Mouse (Mus musculus) midbrain, embryonic 10.5 days (tissue): ENCODE measurements around the gene Atg4c. TPM values are rescaled to one million over a fixed set of nuclear protein-coding genes. Genes with fewer than 3 reads are reported as not detected.

Experiments
- DNase-seq: peaks from one replicate; pipeline ENCODE4 v3.0.0-alpha.2; 2017; ENCODE audit warnings: low spot score
- H3K27ac ChIP-seq: fragments of 300-500 bp; sonication (generic); replicated peaks from 2 replicates; pipeline ENCODE4 v1.5.1; 2016; ENCODE audit warnings: mild to moderate bottlenecking
- H3K27me3 ChIP-seq: fragments of 300-500 bp; sonication (generic); 2 replicates; pipeline ENCODE4 v1.6.1; 2016; ENCODE audit warnings: low read depth, mild to moderate bottlenecking; ENCODE audit not compliant: poor library complexity, severe bottlenecking
- H3K36me3 ChIP-seq: fragments of 300-500 bp; sonication (generic); 2 replicates; pipeline ENCODE4 v1.6.1; 2016; ENCODE audit warnings: mild to moderate bottlenecking, moderate library complexity
- H3K4me1 ChIP-seq: fragments of 300-500 bp; sonication (generic); 2 replicates; pipeline ENCODE4 v1.6.1; 2016
- H3K4me3 ChIP-seq: fragments of 300-500 bp; sonication (generic); 2 replicates; pipeline ENCODE4 v1.5.1; 2016; ENCODE audit warnings: mild to moderate bottlenecking, moderate library complexity
- H3K9me3 ChIP-seq: fragments of 300-500 bp; sonication (generic); replicated peaks from 2 replicates; pipeline ENCODE4 v1.6.1; 2016; ENCODE audit warnings: mild to moderate bottlenecking
- WGBS: fragments of 180-500 bp; shearing (Covaris S2); methylation state at CpG from one replicate; pipeline ENCODE4 v1.1.7; 2016; 5-methylcytosine and 5-hydroxymethylcytosine counted together
- polyA plus RNA-seq: library from polyadenylated mRNA; unstranded; fragments of >200 nt; fragmentation: Nextera tagmentation; extraction: Ambion mirVana; gene quantifications from 2 replicates; pipeline ENCODE4 v1.2.1, GENCODE M21; 2016

Atg4c gene
- polyA plus RNA-seq, 1 experiment from 2014 or later, result 11.6 TPM

DNA sequence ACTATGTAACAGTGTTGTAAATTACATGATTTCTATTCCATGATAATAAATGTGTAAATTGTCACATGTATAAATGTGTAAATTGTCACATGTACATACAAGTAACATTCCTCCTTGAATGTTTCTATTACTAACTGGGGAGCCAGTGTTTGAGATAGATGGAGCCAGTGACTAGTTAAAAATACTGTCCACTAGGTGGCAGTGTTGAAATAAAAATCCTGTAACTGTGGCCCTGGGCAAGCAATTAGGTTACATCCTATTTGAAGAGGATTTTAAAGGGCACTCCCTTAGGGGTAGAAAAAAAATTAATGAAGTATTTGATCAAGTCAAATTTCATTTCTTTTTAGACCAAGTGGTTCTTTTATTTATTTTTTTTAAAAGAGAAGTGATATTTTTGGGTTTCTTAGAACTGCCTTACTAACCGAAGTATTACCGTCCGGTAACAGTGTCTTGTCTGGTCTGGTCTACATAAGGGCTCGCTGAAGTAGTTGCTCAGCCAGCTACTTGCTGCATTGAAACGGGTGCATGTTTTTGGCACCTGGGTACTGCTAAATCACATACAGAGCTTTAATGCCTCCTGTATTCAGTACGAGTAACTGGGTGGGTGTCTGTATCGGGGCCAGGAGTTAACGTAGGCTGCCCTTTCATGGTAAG is 41.6 kb downstream of the Atg4c start:
- Histone ChIP-seq H3K4me1 (no peaks in the 10 kb centered on the region), H3K27me3 (no peaks in the 10 kb centered on the region), H3K36me3 (peaks cover 20% of the 10 kb centered on the region), H3K27ac (no peak overlapping the region), H3K4me3 (no peak overlapping the region), H3K9me3 (no peaks in the 10 kb centered on the region; the same call in 1 of the 2 replicates)
- WGBS, result 92% methylated on average over 8 of the region's 8 CpGs
- DNase-seq, result no peak

DNA sequence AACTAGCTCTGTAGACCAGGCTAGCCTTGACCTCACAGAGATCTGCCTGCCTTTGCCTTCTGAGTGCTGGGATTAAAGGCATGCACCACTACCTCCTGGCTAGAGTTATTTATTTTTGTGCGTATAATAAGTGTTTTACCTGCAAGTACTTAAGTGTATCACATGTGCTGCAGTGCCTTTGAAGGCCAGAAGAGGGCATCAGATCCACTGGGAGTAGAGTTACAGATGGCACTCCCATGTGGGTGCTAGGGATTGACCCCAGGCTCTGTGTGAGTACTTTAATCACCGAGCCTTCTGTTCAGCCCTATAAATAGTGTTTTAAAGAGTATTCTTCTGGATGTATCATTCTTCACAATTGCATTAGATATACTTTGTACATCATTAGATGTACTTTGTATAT is 44.6 kb downstream of the Atg4c start:
- 97% methylated on average over 2 of the region's 2 CpGs for WGBS
- H3K27me3 ChIP-seq, result no peaks in the 10 kb centered on the region
- no peaks in the 10 kb centered on the region for H3K4me1 ChIP-seq
- no peaks in the 10 kb centered on the region; the same call in 1 of the 2 replicates for H3K9me3 ChIP-seq
- H3K4me3 ChIP-seq, result no peak overlapping the region
- peaks cover 20% of the 10 kb centered on the region for H3K36me3 ChIP-seq
- H3K27ac ChIP-seq, result no peak overlapping the region
- no peak for DNase-seq

DNA sequence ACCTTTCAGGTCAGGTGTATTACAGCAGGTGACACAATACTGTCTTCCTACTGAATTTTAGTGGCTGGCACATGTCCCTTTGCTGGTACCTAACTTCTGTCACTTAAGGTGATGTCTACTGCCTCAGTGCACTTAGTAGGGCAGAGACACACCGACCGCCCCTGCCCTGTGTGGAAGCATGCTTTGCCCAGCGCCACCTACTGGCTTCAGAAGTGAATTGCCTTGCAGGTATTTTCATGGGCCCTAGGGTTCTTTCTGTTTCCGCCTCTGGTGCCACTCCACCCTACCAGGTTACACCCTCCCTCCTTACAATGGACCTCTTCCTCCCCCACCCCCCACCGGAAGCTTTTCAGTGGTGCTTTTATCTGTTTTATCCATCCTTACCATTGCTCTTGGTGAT is 47.9 kb downstream of the Atg4c start:
- WGBS, result 44% methylated on average over 5 of the region's 5 CpGs
- H3K27me3 ChIP-seq, result no peaks in the 10 kb centered on the region
- no peaks in the 10 kb centered on the region; the same call in 1 of the 2 replicates for H3K9me3 ChIP-seq
- peaks cover 17% of the 10 kb centered on the region for H3K36me3 ChIP-seq
- H3K27ac ChIP-seq, result no peak overlapping the region
- H3K4me3 ChIP-seq, result no peak overlapping the region
- no peak for DNase-seq
- H3K4me1 ChIP-seq, result no peaks in the 10 kb centered on the region

DNA sequence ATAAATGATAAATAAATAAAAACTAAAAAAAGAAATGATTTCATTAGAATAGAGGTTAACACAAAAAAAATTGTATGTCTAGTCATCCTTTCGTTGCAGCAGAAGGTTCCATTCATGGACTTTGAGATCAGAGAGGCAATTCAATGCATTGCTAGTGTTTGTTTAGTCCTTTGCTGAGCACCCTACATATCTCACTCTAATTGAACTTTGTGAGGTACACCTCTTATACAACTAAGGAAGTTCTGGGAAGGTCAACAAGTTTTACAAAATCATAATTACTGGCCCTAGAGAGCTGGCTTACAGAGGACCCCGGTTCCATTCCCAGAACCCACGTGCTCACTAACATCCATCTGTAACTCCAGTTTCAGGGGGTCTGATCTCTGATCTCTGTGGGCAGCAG is 55.6 kb downstream of the Atg4c start:
- 90% methylated on average over 3 of the region's 3 CpGs for WGBS
- H3K9me3 ChIP-seq, result no peaks in the 10 kb centered on the region
- no peaks in the 10 kb centered on the region for H3K36me3 ChIP-seq
- no peak overlapping the region for H3K4me3 ChIP-seq
- H3K27ac ChIP-seq, result no peak overlapping the region
- H3K4me1 ChIP-seq, result no peaks in the 10 kb centered on the region
- H3K27me3 ChIP-seq, result no peaks in the 10 kb centered on the region
- no peak for DNase-seq

DNA sequence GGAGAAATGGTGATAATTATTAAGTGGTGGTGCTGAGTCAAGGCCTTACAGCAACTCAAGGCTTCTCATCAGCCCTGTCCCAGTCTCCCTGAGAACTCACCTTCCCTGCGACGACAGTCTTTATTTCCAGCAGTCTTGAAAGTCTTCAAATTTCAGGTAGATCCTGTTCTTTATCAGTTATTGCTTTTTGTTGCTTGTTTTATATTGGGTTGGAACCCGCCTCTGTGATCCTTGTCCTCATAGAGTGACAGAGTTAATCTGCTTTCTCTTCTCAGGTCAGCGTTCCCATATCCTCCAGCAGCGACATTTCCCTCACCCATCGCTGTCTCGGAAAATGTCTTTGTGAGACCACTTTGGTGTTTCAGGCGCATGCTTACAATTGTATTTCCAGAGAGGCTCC is 56.1 kb downstream of the Atg4c start:
- no peaks in the 10 kb centered on the region for H3K4me1 ChIP-seq
- H3K4me3 ChIP-seq, result no peak overlapping the region
- H3K9me3 ChIP-seq, result no peaks in the 10 kb centered on the region
- no peak overlapping the region for H3K27ac ChIP-seq
- no peak for DNase-seq
- WGBS, result 94% methylated on average over 8 of the region's 8 CpGs
- H3K36me3 ChIP-seq, result 0 out of 2 replicates have a peak, but pooled peaks cover 3% of the 10 kb centered on the region
- no peaks in the 10 kb centered on the region for H3K27me3 ChIP-seq

DNA sequence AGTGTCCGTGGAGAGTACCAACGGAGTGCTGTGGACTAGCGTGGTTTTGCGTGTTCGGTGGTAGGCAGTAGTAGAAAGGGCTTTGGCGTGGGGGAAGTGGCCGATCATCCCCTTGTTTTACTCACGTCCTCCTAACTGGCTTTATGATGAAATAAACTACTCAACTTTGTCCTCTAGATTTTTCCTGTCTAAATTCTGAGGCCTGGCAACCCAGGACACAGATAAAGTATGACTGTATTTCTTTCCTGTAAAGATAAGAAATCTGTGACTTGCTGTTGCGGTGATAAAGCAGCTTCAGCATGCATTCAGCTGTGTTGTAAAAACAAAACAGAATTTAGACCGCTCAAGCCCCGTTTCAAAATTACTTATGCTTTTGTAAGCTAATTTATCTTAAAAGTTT is 59.2 kb downstream of the Atg4c start:
- 93% methylated on average over 11 of the region's 11 CpGs for WGBS
- H3K4me3 ChIP-seq, result no peak overlapping the region
- no peaks in the 10 kb centered on the region for H3K27me3 ChIP-seq
- no peak for DNase-seq
- H3K36me3 ChIP-seq, result 0 out of 2 replicates have a peak, but pooled peaks cover 4% of the 10 kb centered on the region
- H3K9me3 ChIP-seq, result no peaks in the 10 kb centered on the region
- no peak overlapping the region for H3K27ac ChIP-seq
- no peaks in the 10 kb centered on the region for H3K4me1 ChIP-seq

DNA sequence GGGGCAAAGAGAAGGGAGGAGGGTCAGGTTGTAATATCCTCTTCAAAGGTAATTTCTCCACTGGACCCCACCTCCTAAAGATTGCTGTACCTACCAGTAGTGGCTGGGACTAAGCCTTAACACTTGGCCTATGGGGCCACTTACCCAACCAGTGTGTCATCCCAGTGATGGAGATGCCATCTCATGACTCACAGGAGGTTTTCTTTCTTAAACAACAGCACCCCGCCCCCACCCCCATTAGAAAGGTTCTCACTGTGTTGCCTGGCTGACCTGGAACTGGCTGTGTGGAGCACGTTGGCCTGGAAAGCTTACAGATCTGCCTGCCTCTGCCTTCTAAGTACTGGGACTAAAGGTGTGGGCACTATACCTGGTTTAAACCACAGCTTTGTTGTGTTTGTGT is 69.5 kb downstream of the Atg4c start:
- WGBS, result 84% methylated on average over 2 of the region's 2 CpGs
- Histone ChIP-seq H3K4me1 (no peaks in the 10 kb centered on the region), H3K9me3 (no peaks in the 10 kb centered on the region), H3K36me3 (no peaks in the 10 kb centered on the region), H3K4me3 (no peak overlapping the region), H3K27ac (no peak overlapping the region), H3K27me3 (no peaks in the 10 kb centered on the region; the same call in 1 of the 2 replicates)
- DNase-seq, result no peak

DNA sequence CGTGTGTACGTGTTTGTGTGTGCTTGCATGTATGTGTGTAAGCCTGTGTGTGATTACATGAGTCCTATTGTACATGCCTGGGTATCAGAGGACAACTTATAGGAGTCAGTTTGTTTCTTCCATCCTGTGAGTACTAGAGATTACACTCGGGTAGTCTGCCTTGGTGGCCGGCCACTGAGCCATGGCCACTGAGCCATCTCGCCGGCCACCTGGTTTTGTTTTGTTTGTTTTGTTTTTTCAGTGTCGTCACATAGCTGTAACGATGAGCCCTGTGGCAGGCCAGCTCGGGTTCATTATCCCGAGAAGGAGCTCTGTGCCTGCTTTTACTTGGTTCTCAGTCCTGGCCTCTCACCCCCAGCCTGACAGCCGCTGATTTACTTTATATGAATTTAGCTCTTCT is 69.9 kb downstream of the Atg4c start:
- H3K36me3 ChIP-seq, result 0 out of 2 replicates have a peak, but pooled peaks cover 3% of the 10 kb centered on the region
- no peak overlapping the region for H3K27ac ChIP-seq
- no peaks in the 10 kb centered on the region; the same call in 1 of the 2 replicates for H3K27me3 ChIP-seq
- no peaks in the 10 kb centered on the region for H3K4me1 ChIP-seq
- H3K9me3 ChIP-seq, result no peaks in the 10 kb centered on the region
- WGBS, result 64% methylated on average over 11 of the region's 11 CpGs
- H3K4me3 ChIP-seq, result no peak overlapping the region
- DNase-seq, result no peak

DNA sequence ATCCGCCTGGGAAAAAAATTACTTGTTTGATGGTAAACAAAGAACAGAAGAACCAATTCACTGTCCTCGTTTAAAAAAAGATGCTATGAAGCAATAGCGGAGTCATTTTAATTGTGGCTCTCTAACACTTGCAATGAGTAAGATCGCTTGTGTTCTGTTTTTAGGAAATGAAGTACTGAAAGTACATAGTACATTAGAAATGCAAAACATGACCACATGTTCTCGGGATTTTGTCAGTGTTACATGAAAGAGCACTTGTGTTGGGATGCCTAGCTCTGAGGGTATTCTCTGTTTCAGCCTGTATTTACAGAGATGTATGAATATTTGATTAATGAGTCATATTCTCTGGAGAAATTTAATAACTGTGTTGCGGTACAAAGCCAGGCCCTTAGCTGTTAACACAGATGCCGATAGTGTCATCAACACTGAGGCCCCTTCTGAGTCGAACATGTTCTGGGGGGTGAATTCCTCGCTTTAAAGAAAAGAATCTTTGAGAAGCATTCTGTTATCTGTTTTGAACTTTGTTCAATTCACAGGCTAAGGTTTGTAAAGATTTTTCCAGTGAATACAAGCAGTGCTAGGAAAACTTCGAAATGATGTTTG is 73.2 kb downstream of the Atg4c start:
- 95% methylated on average over 10 of the region's 10 CpGs for WGBS
- H3K4me3 ChIP-seq, result no peak overlapping the region
- no peaks in the 10 kb centered on the region; the same call in 1 of the 2 replicates for H3K27me3 ChIP-seq
- no peak for DNase-seq
- H3K27ac ChIP-seq, result no peak overlapping the region
- peaks cover 4% of the 10 kb centered on the region; the same call in 1 of the 2 replicates for H3K9me3 ChIP-seq
- H3K4me1 ChIP-seq, result peaks cover 3% of the 10 kb centered on the region; the same call in 1 of the 2 replicates
- peaks cover 14% of the 10 kb centered on the region; the same call in 1 of the 2 replicates for H3K36me3 ChIP-seq

DNA sequence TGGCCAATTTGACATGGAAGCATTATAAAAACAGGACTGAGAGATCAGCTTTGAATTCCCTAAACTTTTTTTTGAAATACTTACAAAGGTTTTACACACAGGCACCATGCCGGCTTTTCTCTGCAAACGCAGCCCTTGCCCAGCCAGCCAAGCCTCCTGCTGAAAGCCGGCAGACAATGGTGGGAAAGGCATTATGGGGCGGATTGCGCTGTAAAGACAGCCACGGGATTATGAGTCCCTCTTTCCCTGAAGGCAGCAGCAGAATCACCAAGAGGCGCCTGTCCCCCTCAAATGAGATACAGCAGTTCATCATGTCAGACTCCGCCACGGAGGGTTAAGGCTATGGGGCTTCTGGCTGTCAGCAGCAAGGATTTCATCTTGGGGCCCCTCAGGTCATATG is 79.1 kb downstream of the Atg4c start:
- H3K36me3 ChIP-seq, result peaks cover 14% of the 10 kb centered on the region; the same call in 1 of the 2 replicates
- H3K27ac ChIP-seq, result peak overlapping the region; percentile 63
- peaks cover 4% of the 10 kb centered on the region; the same call in 1 of the 2 replicates for H3K9me3 ChIP-seq
- WGBS, result 16% methylated on average over 9 of the region's 9 CpGs
- no peaks in the 10 kb centered on the region for H3K27me3 ChIP-seq
- H3K4me1 ChIP-seq, result peaks cover 30% of the 10 kb centered on the region
- H3K4me3 ChIP-seq, result peak overlapping the region; percentile 21; the same call in 1 of the 2 replicates
- peak; percentile 65 for DNase-seq

DNA sequence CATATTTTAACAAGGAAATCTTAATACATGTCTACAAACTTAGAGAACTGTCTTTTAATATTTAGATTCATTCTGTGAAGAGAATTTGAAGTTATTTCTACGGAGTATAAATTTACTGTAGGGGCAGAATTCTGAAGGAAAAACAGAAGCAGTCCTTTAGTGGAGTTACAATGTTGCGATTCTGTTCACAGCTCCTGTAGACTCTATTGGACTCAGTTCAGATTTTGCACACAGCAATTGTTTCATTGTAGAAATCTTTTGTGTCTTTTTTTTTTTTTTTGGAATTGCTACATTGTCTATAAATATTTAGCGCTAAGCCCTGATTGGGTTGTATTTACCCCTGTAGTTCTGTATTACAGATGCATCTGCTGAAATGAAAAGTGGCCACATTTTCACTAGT is 79.7 kb downstream of the Atg4c start:
- no peak for DNase-seq
- WGBS, result 90% methylated on average over 3 of the region's 3 CpGs
- Histone ChIP-seq H3K36me3 (peaks cover 13% of the 10 kb centered on the region; the same call in 1 of the 2 replicates), H3K27ac (no peak overlapping the region; the same call in 1 of the 2 replicates), H3K4me3 (no peak overlapping the region), H3K9me3 (peaks cover 4% of the 10 kb centered on the region; the same call in 1 of the 2 replicates), H3K4me1 (peaks cover 30% of the 10 kb centered on the region), H3K27me3 (no peaks in the 10 kb centered on the region)

DNA sequence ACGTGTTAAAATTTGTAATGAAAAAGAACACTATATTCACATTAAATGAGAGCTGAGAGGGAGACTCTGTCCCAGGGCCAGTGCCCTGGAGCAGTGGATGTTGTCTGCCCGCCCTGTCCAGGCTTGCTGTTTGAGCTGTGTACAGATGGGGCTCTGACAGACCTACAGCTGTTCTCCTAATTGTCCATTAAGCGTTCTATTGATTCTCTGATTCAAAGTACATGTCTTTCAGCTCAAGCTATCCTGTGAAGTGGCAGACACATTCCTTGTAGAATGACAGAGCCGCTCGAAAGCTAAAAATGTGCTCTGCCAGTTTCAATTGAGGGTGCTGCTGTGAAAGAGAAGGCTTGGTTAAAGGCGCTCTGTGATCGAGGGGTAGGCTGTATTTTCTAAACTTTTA is 80.2 kb downstream of the Atg4c start:
- H3K27ac ChIP-seq, result no peak overlapping the region; the same call in 1 of the 2 replicates
- H3K4me1 ChIP-seq, result peaks cover 30% of the 10 kb centered on the region
- peaks cover 4% of the 10 kb centered on the region; the same call in 1 of the 2 replicates for H3K9me3 ChIP-seq
- peaks cover 11% of the 10 kb centered on the region; the same call in 1 of the 2 replicates for H3K36me3 ChIP-seq
- peak; percentile 15 for DNase-seq
- H3K4me3 ChIP-seq, result no peak overlapping the region
- 70% methylated on average over 7 of the region's 7 CpGs for WGBS
- no peaks in the 10 kb centered on the region for H3K27me3 ChIP-seq

DNA sequence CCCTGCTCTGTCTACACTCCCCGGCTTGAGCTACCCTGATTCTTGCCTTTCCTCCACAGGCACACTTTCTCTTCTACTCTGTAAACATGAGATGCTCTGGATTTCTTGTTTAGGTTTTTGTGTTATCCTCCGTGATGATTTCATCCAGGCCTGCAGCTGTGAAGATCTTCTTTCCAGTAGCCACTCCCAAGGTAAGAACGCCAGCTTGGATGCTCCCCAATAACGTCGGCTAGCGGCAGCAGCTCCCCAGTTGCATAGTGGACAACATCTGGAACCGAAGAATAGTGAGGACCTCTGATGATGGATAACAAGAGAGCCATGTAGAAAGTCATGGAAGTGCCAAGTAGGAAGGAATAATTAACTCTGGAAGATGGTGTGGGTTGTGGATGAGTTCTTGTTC is 85.1 kb downstream of the Atg4c start:
- WGBS, result 88% methylated on average over 7 of the region's 7 CpGs
- Histone ChIP-seq H3K4me3 (no peak overlapping the region), H3K9me3 (no peaks in the 10 kb centered on the region), H3K36me3 (no peaks in the 10 kb centered on the region), H3K27me3 (no peaks in the 10 kb centered on the region), H3K27ac (no peak overlapping the region), H3K4me1 (peaks cover 9% of the 10 kb centered on the region)
- DNase-seq, result no peak
